Mouse (Mus musculus) stomach, postnatal 0 days (tissue): ENCODE data around the gene Gfm1. TPM values are rescaled to one million over a fixed set of nuclear protein-coding genes. Genes with fewer than 3 reads are reported as not detected.

Source experiments
- ATAC-seq: fragments of 200-750 bp; cut with Nextera tagmentation; 2 replicates; pipeline ENCODE4 v1.8.0; 2017; ENCODE audit not compliant: low FRiP score, low TSS enrichment
- DNase-seq: peaks from one replicate; pipeline ENCODE4 v3.0.0-alpha.2; 2016; ENCODE audit warnings: low spot score
- H3K27ac ChIP-seq: fragments of 300-500 bp; sonication (generic); replicated peaks from 2 replicates; pipeline ENCODE4 v1.5.1; 2014; ENCODE audit warnings: mild to moderate bottlenecking, control low read depth
- H3K27me3 ChIP-seq: fragments of 300-500 bp; sonication (generic); 2 replicates; pipeline ENCODE4 v1.6.1; 2014; ENCODE audit warnings: low read length; ENCODE audit not compliant: control insufficient read depth, insufficient read depth
- H3K36me3 ChIP-seq: fragments of 300-500 bp; sonication (generic); 2 replicates; pipeline ENCODE4 v1.6.1; 2014; ENCODE audit warnings: low read length, mixed read lengths; ENCODE audit not compliant: control insufficient read depth, insufficient read depth
- H3K4me1 ChIP-seq: fragments of 300-500 bp; sonication (generic); replicated peaks from 2 replicates; pipeline ENCODE4 v1.6.1; 2014; ENCODE audit warnings: antibody characterized with exemption; ENCODE audit not compliant: control insufficient read depth, insufficient read depth
- H3K4me2 ChIP-seq: fragments of 300-500 bp; sonication (generic); replicated peaks from 2 replicates; pipeline ENCODE4 v1.6.1; 2014; ENCODE audit warnings: low read depth, mild to moderate bottlenecking, control low read depth, moderate library complexity
- H3K4me3 ChIP-seq: fragments of 300-500 bp; sonication (generic); 2 replicates; pipeline ENCODE4 v1.5.1; 2014; ENCODE audit warnings: low read depth, low read length, control low read depth
- H3K9ac ChIP-seq: fragments of 300-500 bp; sonication (generic); 2 replicates; pipeline ENCODE4 v1.6.1; 2014; ENCODE audit warnings: mild to moderate bottlenecking, low read length, control low read depth, mixed read lengths
- H3K9me3 ChIP-seq: fragments of 300-500 bp; sonication (generic); 2 replicates; pipeline ENCODE4 v1.6.1; 2016; ENCODE audit warnings: low read length; ENCODE audit not compliant: control insufficient read depth
- CTCF ChIP-seq: IDR thresholded peaks from 2 replicates; pipeline ENCODE4 v1.5.1; 2016; ENCODE audit warnings: antibody characterized with exemption, low read depth, mild to moderate bottlenecking, moderate library complexity
- EP300 ChIP-seq: optimal IDR thresholded peaks from 2 replicates; pipeline ENCODE3; 2016; ENCODE audit warnings: antibody characterized with exemption
- WGBS: fragments of 180-500 bp; shearing (Covaris S2); extraction: QIAGEN DNeasy Blood & Tissue Kit; methylation state at CpG from one replicate; pipeline ENCODE4 v1.1.7; 2014; 5-methylcytosine and 5-hydroxymethylcytosine counted together
- polyA plus RNA-seq: library from polyadenylated mRNA; unstranded; fragments of >200 nt; fragmentation: Nextera tagmentation; extraction: Ambion mirVana; gene quantifications from 2 replicates; pipeline ENCODE4 v1.2.1, GENCODE M21; 2015

Gene Gfm1
- polyA plus RNA-seq, 1 experiment from 2014 or later: 27.9 TPM

GRCm38 (mm10) chr3:67467281-67467680, 37.4 kb downstream of the Gfm1 start:
- DNase-seq: no peak
- H3K9ac ChIP-seq: no peak overlapping the region
- no peaks in the 10 kb centered on the region for H3K4me1 ChIP-seq
- peaks cover 2% of the 10 kb centered on the region; the same call in 1 of the 2 replicates for H3K36me3 ChIP-seq
- H3K9me3 ChIP-seq: no peaks in the 10 kb centered on the region
- H3K27me3 ChIP-seq: no peaks in the 10 kb centered on the region
- WGBS: 85% methylated on average over 2 of the region's 2 CpGs
- no peak for ATAC-seq
- no peak overlapping the region for H3K27ac ChIP-seq
- no peak overlapping the region for H3K4me3 ChIP-seq
- H3K4me2 ChIP-seq: no peak overlapping the region
- TF ChIP-seq CTCF (no peak), EP300 (no peak)

DNA sequence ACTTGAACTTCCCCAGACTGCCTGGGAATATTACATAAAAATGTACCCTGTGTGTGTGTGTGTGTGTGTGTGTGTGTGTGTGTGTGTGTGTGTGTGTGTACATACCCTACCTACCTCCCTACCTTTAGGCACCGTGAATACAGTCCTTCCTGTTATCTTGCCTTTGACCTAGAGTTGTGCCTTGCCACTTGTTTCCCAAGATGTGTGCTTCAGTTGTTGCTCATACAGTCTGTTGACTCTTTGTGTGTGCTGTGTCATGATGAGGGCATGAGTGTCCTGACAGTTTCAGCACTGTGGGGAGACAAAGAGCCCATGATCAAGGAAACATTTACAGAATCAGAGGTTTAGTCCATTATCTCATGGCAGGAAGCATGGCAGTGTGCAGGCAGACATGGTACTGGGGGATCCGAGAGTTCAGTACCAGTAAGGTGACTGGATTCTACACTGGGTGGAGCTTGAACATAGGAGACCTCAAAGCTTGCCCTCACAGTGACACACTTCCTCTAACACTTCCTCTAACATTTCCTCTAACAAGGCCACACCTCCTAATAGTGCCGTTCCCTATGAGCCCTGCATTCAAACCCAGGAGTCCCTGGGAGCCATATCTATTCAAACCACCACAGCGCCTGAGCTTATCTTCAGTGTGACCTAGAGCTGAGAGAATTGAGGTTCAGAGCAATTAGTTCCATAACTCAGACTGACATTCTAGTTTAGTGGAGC, 41.7 kb downstream of the Gfm1 start:
- 71% methylated on average over 4 of the region's 4 CpGs for WGBS
- no peak for DNase-seq
- Histone ChIP-seq H3K27me3 (no peaks in the 10 kb centered on the region), H3K4me1 (no peaks in the 10 kb centered on the region), H3K36me3 (peaks cover 2% of the 10 kb centered on the region; the same call in 1 of the 2 replicates), H3K4me3 (no peak overlapping the region), H3K9me3 (no peaks in the 10 kb centered on the region), H3K4me2 (no peak overlapping the region), H3K9ac (no peak overlapping the region), H3K27ac (no peak overlapping the region)
- no peak for TF ChIP-seq EP300
- TF ChIP-seq CTCF: no peak
- peak; percentile 80 for ATAC-seq

DNA sequence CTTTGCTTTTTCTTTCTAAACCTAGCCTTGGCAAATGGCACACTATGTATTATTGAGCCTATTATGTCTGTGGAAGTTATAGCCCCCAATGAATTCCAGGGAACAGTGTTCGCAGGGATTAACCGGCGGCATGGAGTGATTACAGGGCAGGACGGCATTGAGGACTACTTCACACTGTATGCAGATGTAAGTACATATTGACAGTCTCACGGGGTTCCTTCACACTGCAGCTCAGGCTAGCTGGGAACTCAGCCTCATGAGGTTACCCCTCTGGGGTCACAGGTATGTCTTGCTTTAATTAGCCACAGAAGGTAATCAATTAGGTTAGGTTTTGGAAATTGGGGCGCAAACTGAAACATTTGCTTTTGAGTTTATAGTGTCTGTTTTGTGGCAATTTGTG, 43.5 kb downstream of the Gfm1 start:
- 74% methylated on average over 6 of the region's 6 CpGs for WGBS
- H3K4me1 ChIP-seq: no peaks in the 10 kb centered on the region
- H3K9ac ChIP-seq: no peak overlapping the region
- H3K4me2 ChIP-seq: no peak overlapping the region
- H3K36me3 ChIP-seq: 0 out of 2 replicates have a peak, but pooled peaks cover 7% of the 10 kb centered on the region
- no peak overlapping the region for H3K4me3 ChIP-seq
- H3K27me3 ChIP-seq: no peaks in the 10 kb centered on the region
- TF ChIP-seq EP300: no peak
- TF ChIP-seq CTCF: no peak
- H3K9me3 ChIP-seq: no peaks in the 10 kb centered on the region
- H3K27ac ChIP-seq: no peak overlapping the region
- no peak for DNase-seq
- ATAC-seq: no peak

GRCm38 (mm10) chr3:67479806-67480205, 49.9 kb downstream of the Gfm1 start:
- no peak overlapping the region for H3K4me2 ChIP-seq
- 0 out of 2 replicates have a peak, but pooled peaks cover 5% of the 10 kb centered on the region for H3K36me3 ChIP-seq
- DNase-seq (no peak), ATAC-seq (no peak)
- H3K9ac ChIP-seq: no peak overlapping the region
- H3K4me3 ChIP-seq: no peak overlapping the region
- no peaks in the 10 kb centered on the region for H3K4me1 ChIP-seq
- H3K9me3 ChIP-seq: no peaks in the 10 kb centered on the region
- TF ChIP-seq EP300: no peak
- no peak for TF ChIP-seq CTCF
- 91% methylated on average over 11 of the region's 11 CpGs for WGBS
- no peaks in the 10 kb centered on the region for H3K27me3 ChIP-seq
- H3K27ac ChIP-seq: no peak overlapping the region

GRCm38 (mm10) chr3:67482400-67482799, 52.5 kb downstream of the Gfm1 start:
- H3K4me3 ChIP-seq: no peak overlapping the region
- H3K9ac ChIP-seq: no peak overlapping the region
- 92% methylated on average over 10 of the region's 10 CpGs for WGBS
- no peaks in the 10 kb centered on the region for H3K4me1 ChIP-seq
- no peak for TF ChIP-seq EP300
- TF ChIP-seq CTCF: no peak
- H3K4me2 ChIP-seq: no peak overlapping the region
- no peak overlapping the region for H3K27ac ChIP-seq
- no peak for DNase-seq
- no peak for ATAC-seq
- H3K27me3 ChIP-seq: no peaks in the 10 kb centered on the region
- 0 out of 2 replicates have a peak, but pooled peaks cover 3% of the 10 kb centered on the region for H3K36me3 ChIP-seq
- no peaks in the 10 kb centered on the region for H3K9me3 ChIP-seq

DNA sequence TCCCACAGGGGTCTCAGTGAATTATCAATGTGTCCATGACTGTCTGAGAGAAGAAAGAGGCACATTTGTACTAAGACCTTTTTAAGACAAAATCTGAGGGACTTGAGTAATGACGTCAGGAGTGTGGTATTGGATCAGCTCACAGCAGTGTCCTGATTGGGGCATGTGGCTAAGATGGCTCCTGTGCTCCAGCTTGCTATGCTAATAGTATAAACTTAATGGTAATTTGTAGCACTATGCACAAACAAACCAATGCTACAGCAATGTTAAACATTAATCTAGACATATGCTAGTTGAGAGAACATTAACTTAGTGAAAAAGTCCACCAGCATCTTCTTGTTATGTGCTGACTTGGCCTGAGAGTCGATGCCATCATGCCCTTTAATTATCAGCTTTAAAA, 55.3 kb downstream of the Gfm1 start:
- Histone ChIP-seq H3K27me3 (no peaks in the 10 kb centered on the region), H3K4me1 (no peaks in the 10 kb centered on the region), H3K36me3 (no peaks in the 10 kb centered on the region), H3K4me2 (no peak overlapping the region), H3K4me3 (no peak overlapping the region), H3K9ac (no peak overlapping the region), H3K27ac (no peak overlapping the region), H3K9me3 (no peaks in the 10 kb centered on the region)
- TF ChIP-seq CTCF (no peak), EP300 (no peak)
- WGBS: 86% methylated on average over 2 of the region's 2 CpGs
- ATAC-seq (no peak), DNase-seq (no peak)
